Mouse (Mus musculus) forebrain, embryonic 14.5 days (tissue): ENCODE results near the gene Sit1. TPM values are rescaled to one million over a fixed set of nuclear protein-coding genes. Genes with fewer than 3 reads are reported as not detected.
A peak's percentile ranks its signal among the peaks of the same experiment; 100 is the strongest.

ENCODE experiments used
- ATAC-seq: fragments of 200-750 bp; cut with Nextera tagmentation; 2 replicates; pipeline ENCODE4 v1.8.0; 2017; ENCODE audit warnings: mild to moderate bottlenecking, moderate library complexity
- DNase-seq: peaks from one replicate; pipeline ENCODE4 v3.0.0-alpha.2; 2015; ENCODE audit warnings: low spot score
- H3K27ac ChIP-seq: fragments of 300-500 bp; sonication (generic); 2 replicates; pipeline ENCODE4 v1.5.1; 2014; ENCODE audit warnings: low read depth, mild to moderate bottlenecking, control low read depth, low read length, moderate library complexity
- H3K27me3 ChIP-seq: fragments of 300-500 bp; sonication (generic); replicated peaks from 2 replicates; pipeline ENCODE4 v1.6.1; 2014; ENCODE audit warnings: low read length, control low read depth, mixed read lengths; ENCODE audit not compliant: control insufficient read depth, insufficient read depth
- H3K36me3 ChIP-seq: fragments of 300-500 bp; sonication (generic); 2 replicates; pipeline ENCODE4 v1.6.1; 2014; ENCODE audit warnings: low read length, control low read depth; ENCODE audit not compliant: control insufficient read depth, insufficient read depth
- H3K4me1 ChIP-seq: fragments of 300-500 bp; sonication (generic); 2 replicates; pipeline ENCODE4 v1.6.1; 2014; ENCODE audit warnings: antibody characterized with exemption, low read length, control low read depth; ENCODE audit not compliant: control insufficient read depth, insufficient read depth
- H3K4me2 ChIP-seq: fragments of 300-500 bp; sonication (generic); 2 replicates; pipeline ENCODE4 v1.6.1; 2014; ENCODE audit warnings: mild to moderate bottlenecking, control low read depth, low read length
- H3K4me3 ChIP-seq: fragments of 300-500 bp; sonication (generic); 2 replicates; pipeline ENCODE4 v1.5.1; 2014; ENCODE audit warnings: low read depth, low read length, control low read depth
- H3K9ac ChIP-seq: fragments of 300-500 bp; sonication (generic); 2 replicates; pipeline ENCODE4 v1.6.1; 2014; ENCODE audit warnings: mild to moderate bottlenecking, low read length, control low read depth, moderate library complexity
- H3K9me3 ChIP-seq: fragments of 300-500 bp; sonication (generic); replicated peaks from 2 replicates; pipeline ENCODE4 v1.6.1; 2016; ENCODE audit warnings: low read length, control low read depth, mixed read lengths; ENCODE audit not compliant: control insufficient read depth
- WGBS: fragments of 180-500 bp; shearing (Covaris S2); extraction: QIAGEN DNeasy Blood & Tissue Kit; methylation state at CpG from one replicate; pipeline ENCODE4 v1.1.7; 2014; 5-methylcytosine and 5-hydroxymethylcytosine counted together
- polyA plus RNA-seq: library from polyadenylated mRNA; unstranded; fragments of >200 nt; fragmentation: Nextera tagmentation; extraction: Ambion mirVana; gene quantifications from 2 replicates; pipeline ENCODE4 v1.2.1, GENCODE M21; 2014

Sit1 gene
- polyA plus RNA-seq, 1 experiment from 2014 or later: not detected

DNA sequence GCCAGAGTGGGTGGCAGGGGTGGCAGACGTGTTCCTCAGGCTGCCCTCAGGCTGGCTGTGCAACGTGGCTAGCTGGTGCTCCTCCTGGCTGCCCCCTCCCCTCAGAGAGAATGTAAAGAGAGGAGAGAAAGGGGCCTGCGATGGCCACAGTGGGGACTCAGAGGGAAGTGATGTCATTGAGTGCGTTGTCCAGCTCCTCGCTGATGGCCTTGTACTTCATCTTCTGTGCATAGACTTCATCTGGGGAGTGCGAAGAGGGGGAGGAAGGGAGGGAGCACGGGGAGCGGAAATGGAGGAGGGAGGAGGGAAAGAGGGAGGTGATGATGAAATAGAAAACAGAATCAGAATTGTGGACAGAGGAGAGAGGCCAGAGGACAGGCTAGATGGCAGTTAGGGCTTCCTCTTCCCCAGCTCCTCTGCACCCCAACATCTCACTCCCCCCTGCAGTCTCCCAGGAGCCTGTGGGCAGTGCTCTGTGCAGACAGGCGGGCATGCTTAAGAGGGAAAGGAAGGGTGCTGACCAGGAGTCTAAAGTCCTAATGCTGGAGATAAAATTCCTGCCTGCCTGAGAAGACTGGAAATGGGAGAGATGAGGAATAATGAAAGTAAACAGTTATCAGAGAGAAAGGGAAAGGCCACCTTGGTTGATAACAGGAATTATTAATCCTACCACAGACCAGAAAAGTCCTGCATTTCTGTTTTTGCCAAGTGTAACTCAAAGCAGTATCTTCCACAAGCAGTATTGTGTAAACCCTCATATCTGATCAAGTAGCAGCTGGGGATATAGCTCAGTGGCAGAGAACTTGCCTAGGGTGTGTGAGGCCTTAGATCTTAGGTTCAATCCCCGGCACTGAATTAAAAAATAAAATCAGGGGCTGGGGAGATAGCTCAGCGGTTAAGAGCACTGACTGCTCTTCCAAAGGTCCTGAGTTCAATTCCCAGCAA, 32.5 kb upstream of the Sit1 start:
- Histone ChIP-seq H3K9ac (no peak overlapping the region), H3K27me3 (no peaks in the 10 kb centered on the region), H3K4me2 (no peak overlapping the region), H3K27ac (no peak overlapping the region), H3K4me1 (0 out of 2 replicates have a peak, but pooled peaks cover 2% of the 10 kb centered on the region), H3K9me3 (no peaks in the 10 kb centered on the region), H3K4me3 (no peak overlapping the region), H3K36me3 (no peaks in the 10 kb centered on the region)
- DNase-seq: no peak
- ATAC-seq: no peak
- WGBS: 74% methylated on average over 11 of the region's 11 CpGs

DNA sequence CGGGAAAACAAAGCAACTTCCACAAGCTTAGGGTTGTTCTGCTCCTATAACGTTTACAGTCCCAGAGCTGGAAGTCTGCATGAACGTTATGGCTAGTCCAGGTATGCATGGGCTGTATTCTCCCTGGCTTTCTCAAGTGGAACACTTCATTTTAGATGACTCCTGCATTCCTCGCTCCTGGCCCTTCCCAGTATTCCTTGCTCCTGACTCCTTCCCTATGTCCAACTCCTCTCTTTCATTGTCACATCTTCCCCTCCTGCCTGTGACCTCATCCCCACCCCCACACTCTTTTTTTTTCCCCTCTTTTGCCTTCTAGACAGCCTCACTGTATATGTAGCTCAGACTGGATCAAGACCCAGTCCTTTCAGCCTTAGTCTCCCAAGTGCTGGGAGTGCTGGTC, 30.3 kb upstream of the Sit1 start:
- no peaks in the 10 kb centered on the region for H3K36me3 ChIP-seq
- WGBS: 89% methylated on average over 4 of the region's 4 CpGs
- 0 out of 2 replicates have a peak, but pooled peaks cover 2% of the 10 kb centered on the region for H3K27me3 ChIP-seq
- peaks cover 7% of the 10 kb centered on the region for H3K4me1 ChIP-seq
- DNase-seq (no peak), ATAC-seq (no peak)
- no peak overlapping the region for H3K4me2 ChIP-seq
- H3K9me3 ChIP-seq: no peaks in the 10 kb centered on the region
- no peak overlapping the region for H3K9ac ChIP-seq
- H3K4me3 ChIP-seq: no peak overlapping the region
- no peak overlapping the region for H3K27ac ChIP-seq

DNA sequence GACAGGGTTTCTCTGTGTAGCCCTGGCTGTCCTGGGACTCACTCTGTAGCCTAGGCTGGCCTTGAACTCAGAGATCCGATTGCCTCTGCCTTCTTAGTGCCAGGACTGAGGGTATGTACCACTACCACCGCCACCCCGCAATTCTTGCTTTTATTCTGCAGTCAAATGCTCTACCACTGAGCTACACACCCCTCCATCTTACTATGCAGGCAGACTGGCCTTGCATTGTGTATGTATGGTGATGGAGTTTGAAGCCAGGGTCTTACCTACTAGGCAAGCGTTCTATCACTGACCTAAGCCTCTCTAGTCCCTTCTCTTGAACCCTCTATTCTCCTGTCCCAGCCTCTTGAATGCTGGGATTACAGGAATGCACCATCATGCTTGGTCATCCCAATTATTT, 29.8 kb upstream of the Sit1 start:
- no peaks in the 10 kb centered on the region for H3K9me3 ChIP-seq
- DNase-seq: no peak
- no peak overlapping the region for H3K4me3 ChIP-seq
- peaks cover 12% of the 10 kb centered on the region for H3K4me1 ChIP-seq
- 83% methylated on average over 4 of the region's 4 CpGs for WGBS
- H3K9ac ChIP-seq: no peak overlapping the region
- 0 out of 2 replicates have a peak, but pooled peaks cover 3% of the 10 kb centered on the region for H3K27me3 ChIP-seq
- H3K4me2 ChIP-seq: no peak overlapping the region
- H3K36me3 ChIP-seq: no peaks in the 10 kb centered on the region
- no peak for ATAC-seq
- H3K27ac ChIP-seq: no peak overlapping the region

DNA sequence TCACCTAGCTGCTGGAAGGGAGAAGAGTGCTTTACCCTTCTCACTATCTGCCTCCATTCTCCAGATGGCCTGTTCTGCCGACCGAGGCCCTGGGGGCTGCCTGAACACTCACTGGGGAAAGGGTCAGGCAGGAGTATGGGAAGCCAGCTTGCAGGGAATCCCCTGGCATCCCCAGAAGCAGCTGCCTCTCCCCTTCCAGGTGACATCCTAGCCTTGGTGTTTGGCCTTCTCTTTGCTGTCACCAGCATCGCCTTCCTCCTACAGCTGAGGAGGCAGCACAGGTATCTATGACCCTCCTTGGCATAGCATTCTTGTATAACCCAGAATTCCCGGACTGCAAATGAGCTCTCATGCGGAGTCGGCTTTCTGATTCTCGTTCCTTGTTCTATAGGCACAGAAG, 29.1 kb upstream of the Sit1 start:
- H3K27ac ChIP-seq: no peak overlapping the region
- ATAC-seq: no peak
- no peak overlapping the region for H3K9ac ChIP-seq
- peaks cover 15% of the 10 kb centered on the region for H3K4me1 ChIP-seq
- no peak for DNase-seq
- no peaks in the 10 kb centered on the region for H3K9me3 ChIP-seq
- peaks cover 8% of the 10 kb centered on the region; the same call in 1 of the 2 replicates for H3K27me3 ChIP-seq
- 64% methylated on average over 7 of the region's 7 CpGs for WGBS
- no peaks in the 10 kb centered on the region for H3K36me3 ChIP-seq
- H3K4me3 ChIP-seq: no peak overlapping the region
- no peak overlapping the region for H3K4me2 ChIP-seq

DNA sequence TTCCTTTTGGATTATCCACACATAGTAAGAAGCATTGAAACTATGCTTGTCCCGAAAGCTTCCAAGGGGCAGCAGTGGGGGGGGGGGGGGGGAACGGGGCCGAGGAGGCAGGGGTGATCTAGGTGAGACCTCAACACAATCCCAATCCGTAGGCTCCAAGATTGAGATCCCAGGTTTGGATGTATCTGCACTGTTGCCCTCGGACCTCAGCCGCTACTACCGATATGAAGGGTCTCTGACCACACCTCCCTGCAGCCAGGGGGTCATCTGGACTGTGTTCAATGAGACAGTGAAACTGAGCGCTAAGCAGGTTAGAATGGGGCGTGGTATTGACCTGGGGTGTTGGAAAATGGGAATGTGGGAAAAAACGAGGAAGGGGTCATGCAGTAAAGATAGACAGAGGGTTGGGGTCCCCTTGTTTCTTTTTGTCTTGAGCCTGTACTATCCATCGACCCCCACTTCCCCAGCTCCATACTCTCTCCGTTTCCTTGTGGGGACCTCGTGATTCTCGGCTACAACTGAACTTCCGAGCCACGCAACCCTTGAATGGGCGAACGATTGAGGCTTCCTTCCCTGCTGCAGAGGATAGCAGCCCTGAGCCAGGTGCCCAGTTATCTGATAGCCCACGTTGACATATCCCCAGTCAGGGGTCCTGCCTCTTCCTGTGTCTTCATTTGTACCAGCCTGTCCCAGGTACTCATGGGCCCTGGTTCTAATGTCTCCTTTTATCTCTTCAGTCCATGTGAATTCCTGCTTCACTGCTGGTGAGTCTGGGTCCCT, 28.3 kb upstream of the Sit1 start:
- Histone ChIP-seq H3K4me1 (peaks cover 15% of the 10 kb centered on the region), H3K4me2 (no peak overlapping the region), H3K9me3 (no peaks in the 10 kb centered on the region), H3K36me3 (no peaks in the 10 kb centered on the region), H3K4me3 (no peak overlapping the region), H3K27ac (no peak overlapping the region), H3K27me3 (peaks cover 9% of the 10 kb centered on the region), H3K9ac (no peak overlapping the region)
- ATAC-seq: no peak
- WGBS: 82% methylated on average over 17 of the region's 19 CpGs
- DNase-seq: no peak

DNA sequence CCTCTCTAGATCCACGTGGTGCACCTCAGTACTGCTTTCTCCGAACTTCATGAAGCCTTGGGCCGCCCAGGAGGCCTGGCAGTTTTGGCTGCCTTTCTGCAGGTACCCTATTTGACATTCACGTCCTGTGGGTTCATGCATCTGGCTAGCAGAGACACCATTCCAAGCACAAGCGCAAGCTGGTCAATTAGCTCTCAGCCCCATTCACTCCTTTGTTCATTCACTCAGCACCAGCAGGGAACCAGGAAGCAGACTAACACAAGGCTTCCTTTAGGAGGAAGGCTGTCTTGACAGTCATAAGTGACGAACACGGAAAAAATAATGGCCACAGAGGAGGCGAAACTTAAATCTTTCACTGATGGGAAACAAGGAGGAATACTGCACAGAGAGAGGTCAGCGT, 25.6 kb upstream of the Sit1 start:
- 7% methylated on average over 9 of the region's 9 CpGs for WGBS
- 0 out of 2 replicates have a peak overlapping the region, but pooled peaks have one; percentile 18 for H3K4me3 ChIP-seq

DNA sequence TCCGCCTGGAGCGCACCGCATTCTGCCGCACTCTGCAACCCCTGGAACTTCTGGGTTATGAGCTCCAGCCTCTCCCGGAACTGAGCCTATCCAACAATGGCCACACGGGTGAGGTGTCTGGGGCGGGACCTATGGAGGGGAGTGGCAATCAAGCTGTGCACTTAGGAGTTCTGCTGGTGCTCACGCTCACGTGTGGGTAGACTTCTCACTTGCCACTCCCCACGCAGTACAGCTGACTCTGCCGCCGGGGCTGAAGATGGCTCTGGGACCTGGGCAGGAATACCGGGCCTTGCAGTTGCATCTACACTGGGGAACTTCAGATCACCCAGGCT, 25.1 kb upstream of the Sit1 start:
- no peak overlapping the region for H3K27ac ChIP-seq
- peak overlapping the region; percentile 21; the same call in 1 of the 2 replicates for H3K9ac ChIP-seq
- H3K27me3 ChIP-seq: peaks cover 9% of the 10 kb centered on the region
- peak overlapping the region; percentile 18 for H3K4me3 ChIP-seq
- H3K4me1 ChIP-seq: peaks cover 15% of the 10 kb centered on the region
- DNase-seq (no peak), ATAC-seq (peak; percentile 46; the same call in 1 of the 2 replicates)
- WGBS: 8% methylated on average over 13 of the region's 13 CpGs
- peak overlapping the region; percentile 46 for H3K4me2 ChIP-seq
- H3K36me3 ChIP-seq: no peaks in the 10 kb centered on the region
- no peaks in the 10 kb centered on the region for H3K9me3 ChIP-seq

More for the DNA sequence above, 25.6 kb upstream of the Sit1 start:
- no peak for DNase-seq
- no peaks in the 10 kb centered on the region for H3K36me3 ChIP-seq
- H3K9ac ChIP-seq: no peak overlapping the region
- no peaks in the 10 kb centered on the region for H3K9me3 ChIP-seq
- H3K27ac ChIP-seq: no peak overlapping the region
- H3K4me2 ChIP-seq: peak overlapping the region; percentile 46
- no peak for ATAC-seq
- H3K4me1 ChIP-seq: peaks cover 15% of the 10 kb centered on the region
- H3K27me3 ChIP-seq: peaks cover 9% of the 10 kb centered on the region

DNA sequence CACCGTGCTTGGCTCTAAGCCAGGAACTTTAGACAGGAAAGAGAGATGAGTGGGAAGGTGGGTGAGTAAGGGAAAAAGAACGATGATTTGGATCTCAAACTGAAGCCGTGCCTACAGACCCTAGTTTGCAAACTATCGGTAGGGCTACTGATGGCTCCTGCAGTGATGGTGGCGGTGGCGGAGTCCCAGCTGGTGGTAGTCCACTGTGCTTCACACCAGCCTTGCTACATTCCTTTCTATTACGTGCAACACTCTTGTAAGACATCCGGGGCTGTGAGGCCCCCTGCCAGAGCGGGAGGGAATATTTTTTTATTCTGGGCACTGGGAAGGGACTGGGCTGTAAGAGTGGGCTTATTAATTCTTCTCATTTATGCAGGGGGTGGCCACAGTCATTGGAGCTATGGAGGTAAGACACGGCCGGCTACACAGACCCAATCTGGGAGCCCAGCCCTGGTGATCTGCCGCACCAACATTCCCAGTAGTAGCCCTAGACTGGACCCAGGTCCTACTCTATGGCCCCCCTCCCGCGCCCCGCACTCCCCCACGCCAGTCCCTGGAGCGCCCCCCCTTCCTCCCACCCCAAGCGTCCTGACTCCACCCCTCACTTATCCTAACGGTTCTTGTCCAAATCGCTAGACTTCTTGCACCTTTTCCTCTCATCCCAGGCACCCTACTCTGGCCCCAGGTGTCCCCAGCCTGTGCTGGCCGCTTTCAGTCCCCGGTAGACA, 24.6 kb upstream of the Sit1 start:
- Histone ChIP-seq H3K9ac (peak overlapping the region; percentile 21; the same call in 1 of the 2 replicates), H3K9me3 (no peaks in the 10 kb centered on the region), H3K27ac (no peak overlapping the region), H3K36me3 (no peaks in the 10 kb centered on the region), H3K4me3 (peak overlapping the region; percentile 18), H3K27me3 (peaks cover 9% of the 10 kb centered on the region), H3K4me2 (peak overlapping the region; percentile 46), H3K4me1 (peaks cover 15% of the 10 kb centered on the region)
- ATAC-seq (no peak), DNase-seq (no peak)
- 10% methylated on average over 21 of the region's 22 CpGs for WGBS
